Mouse (Mus musculus): ENCODE measurements around the gene Fignl1.
A peak's percentile ranks its signal among the peaks of the same experiment; 100 is the strongest.

Fignl1 gene

DNA sequence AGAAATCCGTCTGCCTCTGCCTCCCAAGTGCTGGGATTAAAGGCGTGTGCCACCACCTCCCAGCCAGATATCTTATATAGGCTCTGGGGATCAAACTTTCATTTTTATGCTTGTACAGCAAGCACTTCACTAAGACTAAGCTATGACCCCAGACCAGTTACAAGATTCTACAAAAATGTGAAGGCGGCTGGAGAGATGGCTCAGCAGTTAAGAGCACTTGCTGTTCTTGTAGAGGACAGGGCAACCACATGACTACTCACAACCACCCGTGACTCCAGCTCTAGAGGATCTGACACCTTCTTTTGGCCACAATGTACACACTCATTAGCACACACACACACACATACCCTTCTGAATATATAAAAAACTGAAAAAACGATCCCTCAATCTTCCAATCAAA lies 4.3 kb downstream of the Fignl1 start:
- no peak for TF ChIP-seq GATA4 (IDR thresholded peaks at IDR 0.05; ENCODE audit: insufficient replicate concordance, low read length)

DNA sequence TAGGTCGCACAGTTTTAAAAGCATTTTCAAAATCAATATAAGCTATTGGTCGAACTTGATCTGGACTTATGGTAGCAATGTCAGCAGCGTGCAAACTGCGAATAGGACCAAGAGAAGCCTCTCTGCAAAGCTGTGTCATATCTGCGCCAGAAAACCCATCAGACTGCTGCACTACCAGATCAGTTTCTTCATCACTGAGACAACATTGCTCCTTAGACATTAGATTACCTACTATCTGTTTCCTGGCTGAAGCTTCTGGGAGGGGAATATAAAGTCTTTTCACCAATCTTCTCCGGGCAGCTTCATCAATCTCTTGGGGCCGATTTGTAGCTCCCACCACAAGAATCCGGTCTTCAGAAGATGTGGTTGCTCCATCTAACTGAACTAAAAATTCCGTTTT lies 7.7 kb downstream of the Fignl1 start:
- no peak for TF ChIP-seq GATA4 (IDR thresholded peaks at IDR 0.05; ENCODE audit: insufficient replicate concordance, low read length)

DNA sequence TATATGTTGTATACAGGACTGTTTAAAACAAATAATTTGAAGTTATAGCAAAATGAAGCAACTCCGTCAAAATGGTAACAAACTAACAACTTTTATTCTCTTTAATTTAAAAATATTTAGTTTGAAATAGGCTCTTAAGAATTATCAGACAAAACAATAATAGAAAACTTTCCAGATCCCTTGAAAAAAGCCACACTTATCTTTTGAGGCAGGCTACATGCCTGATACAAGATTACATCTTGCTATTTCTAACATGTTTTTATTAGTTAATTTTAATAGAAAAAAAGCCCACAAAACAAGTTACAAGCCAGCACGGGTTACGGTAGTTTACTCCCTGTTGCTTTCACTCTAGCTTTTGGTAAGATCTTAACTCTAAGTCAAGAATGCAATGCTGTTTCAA lies 8.5 kb downstream of the Fignl1 start:
- TF ChIP-seq GATA4 (IDR thresholded peaks at IDR 0.05; ENCODE audit: insufficient replicate concordance, low read length) = no peak

DNA sequence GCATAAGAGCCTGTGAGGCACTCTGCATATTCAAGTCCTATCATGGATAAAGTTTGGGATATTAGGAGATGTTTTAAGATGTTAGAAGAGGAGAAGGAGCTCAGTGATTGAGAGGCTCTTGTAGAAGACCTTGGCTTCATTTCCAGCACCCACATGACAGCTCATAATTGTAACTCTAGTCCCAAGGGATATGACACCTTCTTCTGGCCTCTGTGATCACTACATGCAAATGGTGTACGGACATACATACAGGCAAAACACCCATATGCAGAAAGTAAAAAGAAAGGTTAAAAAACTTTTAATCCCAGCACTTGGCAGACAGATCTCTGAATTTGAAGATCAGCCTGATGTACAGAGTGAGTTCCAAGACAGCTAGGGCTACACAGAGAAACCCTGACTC lies 10.1 kb downstream of the Fignl1 start:
- no peak for TF ChIP-seq GATA4 (IDR thresholded peaks at IDR 0.05; ENCODE audit: insufficient replicate concordance, low read length)

DNA sequence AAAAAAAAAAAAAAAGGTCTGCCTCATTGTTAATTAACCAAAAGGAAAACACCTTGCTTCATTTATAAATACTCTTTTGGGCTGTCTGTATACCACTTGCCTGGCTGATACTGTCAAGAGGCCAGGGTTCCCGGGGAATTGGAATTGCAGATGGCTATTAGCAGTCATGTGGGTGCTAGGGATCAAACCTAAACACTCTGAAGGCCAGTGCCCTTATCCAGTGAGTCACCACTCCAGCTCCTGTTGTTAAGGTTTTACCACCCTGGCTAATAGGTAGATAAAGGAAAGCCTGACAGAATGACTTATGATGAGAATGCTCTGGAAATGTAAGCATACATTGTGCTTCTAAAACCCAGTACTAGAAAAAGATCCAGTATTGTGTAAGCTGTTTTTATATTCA lies 14.1 kb downstream of the Fignl1 start:
- no peak for TF ChIP-seq GATA4 (IDR thresholded peaks at IDR 0.05; ENCODE audit: insufficient replicate concordance, low read length)

DNA sequence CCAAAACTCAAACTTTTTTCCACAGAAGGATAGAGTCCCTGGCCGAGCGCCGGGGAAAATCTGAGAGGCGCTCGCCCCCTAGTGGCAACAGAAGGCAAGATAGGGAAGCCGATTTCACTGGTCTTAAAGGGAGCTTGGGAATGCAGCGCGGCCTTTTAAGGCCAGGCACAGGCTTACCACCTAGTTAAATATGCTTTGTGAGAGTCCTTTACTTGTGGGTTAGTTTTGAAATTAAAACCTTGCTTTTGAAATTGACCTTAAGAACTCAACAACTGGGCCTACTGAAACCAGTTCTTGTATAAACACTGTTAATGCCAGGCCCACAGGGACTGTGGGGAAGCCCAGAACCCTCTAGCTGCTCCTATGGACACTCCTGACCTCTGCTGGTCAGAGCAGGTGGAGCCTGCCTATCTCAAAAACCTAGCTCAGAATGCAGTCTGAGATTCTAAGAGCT lies 20.2 kb downstream of the Fignl1 start:
- TF ChIP-seq GATA4 (IDR thresholded peaks at IDR 0.05; ENCODE audit: insufficient replicate concordance, low read length) = peak; percentile 52; the same call in 1 of the 2 replicates

DNA sequence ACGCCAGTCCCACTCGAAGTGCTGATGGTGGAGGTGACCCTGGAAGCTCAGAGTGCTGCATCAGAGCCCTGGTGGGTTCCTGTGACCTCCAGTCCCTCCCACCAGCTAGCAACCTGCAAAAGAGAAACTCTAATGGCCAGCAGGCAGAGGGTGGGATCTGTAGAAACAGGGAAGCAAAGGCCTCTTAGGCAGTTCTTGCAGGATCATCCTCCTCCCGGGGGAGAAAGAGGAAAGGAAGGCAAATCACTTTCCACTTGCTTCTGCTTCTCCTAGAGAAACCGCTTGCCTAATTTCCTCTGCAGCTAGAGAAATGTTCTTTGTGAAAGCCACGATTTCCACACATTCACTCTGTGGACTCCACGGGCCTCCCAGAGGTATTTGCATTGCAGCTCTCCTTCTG lies 23.3 kb downstream of the Fignl1 start:
- no peak for TF ChIP-seq GATA4 (IDR thresholded peaks at IDR 0.05; ENCODE audit: insufficient replicate concordance, low read length)

DNA sequence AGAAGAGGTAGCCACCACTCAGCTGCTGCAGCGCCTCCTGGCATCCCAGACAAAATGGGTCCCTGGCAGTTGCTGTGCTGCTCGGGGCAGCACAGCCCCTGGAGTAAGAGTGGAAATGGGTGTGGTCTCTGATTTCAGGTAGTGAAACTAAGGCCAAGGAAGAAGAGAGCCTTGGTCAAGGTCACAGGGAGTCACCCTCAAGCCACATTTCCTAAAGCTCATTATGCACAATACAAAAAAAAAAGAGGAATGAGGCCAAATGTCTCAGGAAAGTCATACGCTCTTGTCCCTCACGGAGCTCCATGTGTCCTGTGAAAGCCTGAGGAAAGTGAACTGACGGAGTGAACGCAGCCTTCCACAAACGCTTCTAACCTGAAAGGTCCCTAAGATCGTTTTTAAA lies 27.0 kb downstream of the Fignl1 start:
- no peak for TF ChIP-seq GATA4 (IDR thresholded peaks at IDR 0.05; ENCODE audit: insufficient replicate concordance, low read length)

DNA sequence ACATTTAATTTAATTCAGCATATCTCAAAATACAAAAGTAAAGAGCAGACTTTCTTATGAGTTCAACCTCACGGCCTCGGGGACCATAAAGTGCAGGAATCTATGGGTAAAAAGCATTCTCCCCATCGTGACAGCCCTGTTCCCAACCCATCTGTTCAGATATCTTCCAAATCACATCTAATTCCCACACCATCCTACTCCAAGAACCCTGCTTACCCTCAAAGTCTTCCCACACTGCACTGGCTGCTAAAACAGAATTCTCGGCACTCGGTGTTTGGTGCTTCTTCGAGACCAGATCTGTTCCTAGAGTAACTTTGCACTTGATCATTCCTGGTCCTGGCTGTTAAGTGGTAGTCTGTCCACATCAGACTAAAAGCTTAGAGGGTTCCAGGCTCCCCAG lies 30.4 kb downstream of the Fignl1 start:
- no peak for TF ChIP-seq GATA4 (IDR thresholded peaks at IDR 0.05; ENCODE audit: insufficient replicate concordance, low read length)

DNA sequence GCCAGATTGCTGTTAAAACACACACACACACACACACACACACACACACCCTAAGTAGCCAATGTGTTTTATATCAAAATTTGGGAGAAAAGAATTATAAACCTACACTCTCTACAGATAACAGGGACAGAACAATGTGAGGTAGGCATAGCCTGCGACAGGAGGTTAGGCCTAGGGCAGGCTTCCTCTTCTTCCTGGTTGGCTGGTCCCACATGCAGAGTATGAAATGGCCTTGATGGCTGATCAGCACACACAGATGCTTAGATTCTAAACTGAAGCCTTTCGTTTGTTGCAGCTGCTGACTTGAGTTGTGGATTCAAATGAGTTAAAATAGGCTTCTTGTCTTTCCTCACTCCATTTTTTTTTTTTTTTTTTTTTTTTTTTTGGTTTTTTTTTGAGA lies 31.0 kb downstream of the Fignl1 start:
- TF ChIP-seq GATA4 (IDR thresholded peaks at IDR 0.05; ENCODE audit: insufficient replicate concordance, low read length) = no peak

DNA sequence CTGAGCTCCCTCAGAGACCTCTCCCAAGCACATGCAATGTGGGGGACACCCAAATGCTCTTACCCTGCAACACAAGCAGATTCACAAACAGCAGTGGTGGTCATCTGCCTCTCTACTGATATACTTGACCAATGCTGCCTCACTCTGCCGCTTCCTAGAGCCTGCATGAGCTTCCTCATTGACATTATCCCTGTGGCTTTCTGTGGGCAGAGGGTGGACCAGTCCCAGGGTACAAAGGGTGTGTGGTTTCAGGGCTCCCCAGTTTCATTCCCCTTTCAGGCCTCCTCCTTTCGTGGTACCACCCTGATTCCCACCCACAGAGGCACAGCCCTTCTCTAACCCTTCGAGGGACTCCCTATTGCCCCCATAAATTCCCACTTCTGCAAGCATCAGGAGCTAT lies 31.5 kb downstream of the Fignl1 start:
- no peak for TF ChIP-seq GATA4 (IDR thresholded peaks at IDR 0.05; ENCODE audit: insufficient replicate concordance, low read length)

DNA sequence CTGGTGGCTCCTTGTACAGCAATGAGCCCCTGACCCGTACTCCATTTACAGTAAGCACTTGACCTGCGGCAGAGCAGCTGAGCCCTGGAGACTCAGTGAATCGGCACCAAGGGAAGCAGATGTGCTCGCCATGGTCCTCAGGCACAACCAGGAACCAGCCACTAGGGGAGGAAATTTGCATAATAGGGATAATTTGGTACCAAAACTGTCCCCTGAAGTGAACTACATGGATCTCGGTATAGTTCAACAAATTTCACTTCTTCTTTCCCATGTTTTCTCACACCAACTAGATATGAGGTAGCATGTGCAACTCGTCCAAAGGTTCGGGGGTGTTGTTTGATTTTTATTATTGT lies 32.0 kb downstream of the Fignl1 start:
- TF ChIP-seq GATA4 (IDR thresholded peaks at IDR 0.05; ENCODE audit: insufficient replicate concordance, low read length) = no peak

DNA sequence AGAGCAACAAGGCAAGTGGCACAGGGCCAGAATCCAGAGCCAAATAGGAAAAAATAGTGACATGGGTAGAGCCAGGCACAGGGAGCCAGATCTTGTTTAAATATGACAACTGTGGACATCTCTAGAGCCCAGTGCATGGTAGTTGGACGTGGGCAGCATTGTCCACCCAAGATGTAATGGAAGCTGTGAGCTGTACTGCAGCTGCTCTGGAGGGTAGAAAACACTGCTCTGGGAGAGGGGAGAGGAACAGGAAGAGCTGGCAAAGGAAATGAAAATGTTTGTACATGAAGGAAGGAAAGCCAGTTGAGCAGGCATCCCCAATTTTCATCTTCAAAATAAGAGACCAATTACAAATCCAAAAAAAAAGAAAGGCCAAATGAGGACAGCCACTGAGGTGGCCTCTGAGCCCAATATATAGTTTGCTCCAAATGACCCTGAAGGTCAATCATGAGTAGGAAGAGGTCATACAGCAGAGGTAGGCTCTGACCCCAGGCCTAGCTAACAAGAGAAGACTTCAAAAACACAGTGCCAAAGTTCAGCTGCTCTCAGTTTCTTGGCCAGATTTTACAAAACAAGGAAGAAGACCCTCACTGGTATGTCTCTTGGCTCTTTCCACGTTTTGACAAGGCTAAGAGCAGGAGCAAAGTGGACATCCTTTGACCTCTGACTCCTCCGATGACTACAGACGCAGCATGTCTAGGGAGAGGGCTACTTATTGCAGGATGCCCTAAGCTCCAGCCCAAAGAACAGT lies 32.5 kb downstream of the Fignl1 start:
- TF ChIP-seq GATA4 (IDR thresholded peaks at IDR 0.05; ENCODE audit: insufficient replicate concordance, low read length) = no peak

DNA sequence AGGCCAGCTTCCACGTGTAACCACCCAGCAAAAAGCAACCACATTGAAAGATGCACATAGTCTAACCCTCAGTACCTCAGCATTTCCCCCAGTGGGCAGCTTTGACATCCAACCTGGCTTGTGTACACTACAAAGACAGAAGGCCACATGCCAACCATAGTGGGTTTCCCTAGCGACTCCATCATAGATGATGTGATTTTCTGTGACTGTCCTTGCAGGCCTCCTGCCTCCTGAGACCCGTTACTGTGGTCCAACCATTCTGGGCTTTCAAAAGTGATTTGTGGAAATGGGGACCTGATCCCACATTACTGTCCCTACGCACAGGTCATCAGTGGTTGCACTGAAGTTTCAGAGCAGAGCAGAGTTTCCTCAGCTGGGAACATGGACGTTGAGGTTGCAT lies 33.9 kb downstream of the Fignl1 start:
- no peak for TF ChIP-seq GATA4 (IDR thresholded peaks at IDR 0.05; ENCODE audit: insufficient replicate concordance, low read length)

DNA sequence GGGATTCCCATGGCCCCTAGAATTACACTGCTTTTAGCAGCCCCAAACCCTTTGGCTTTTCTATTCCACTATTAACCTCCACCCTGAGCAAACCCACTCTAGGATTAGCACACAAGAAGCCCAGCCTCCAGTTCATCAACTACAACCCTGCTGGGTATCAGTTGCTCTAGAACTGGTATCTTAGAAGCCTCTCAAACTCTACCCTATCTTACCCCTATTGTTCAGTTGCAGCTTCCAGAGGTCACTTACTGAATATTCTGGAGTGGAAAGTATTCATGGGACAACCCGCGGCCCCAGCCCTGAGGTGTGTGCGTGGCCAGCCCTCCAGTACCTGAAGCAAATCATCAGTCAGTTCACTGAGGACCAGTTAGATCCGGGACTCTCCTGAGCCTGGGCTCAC lies 34.4 kb downstream of the Fignl1 start:
- no peak for TF ChIP-seq GATA4 (IDR thresholded peaks at IDR 0.05; ENCODE audit: insufficient replicate concordance, low read length)

DNA sequence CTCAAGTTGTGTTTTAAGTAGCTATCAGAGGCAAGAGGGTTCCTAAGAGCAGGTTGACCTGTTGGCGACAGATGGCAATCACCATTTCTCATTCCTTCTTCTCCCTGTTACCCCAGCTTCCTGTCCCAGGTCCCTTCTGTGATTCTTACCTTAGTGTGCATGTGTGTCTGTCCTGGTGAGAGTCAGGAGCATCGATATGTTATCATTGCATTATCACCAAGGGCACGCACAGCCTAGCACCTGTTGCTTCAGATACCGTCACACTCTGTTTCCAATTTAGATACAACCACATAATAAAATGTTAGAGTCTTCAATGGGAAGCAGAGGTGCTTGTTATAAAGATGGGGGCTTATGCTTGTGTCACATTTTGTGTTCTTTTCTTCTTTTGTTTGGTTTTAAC lies 36.6 kb downstream of the Fignl1 start:
- TF ChIP-seq GATA4 (IDR thresholded peaks at IDR 0.05; ENCODE audit: insufficient replicate concordance, low read length) = no peak

DNA sequence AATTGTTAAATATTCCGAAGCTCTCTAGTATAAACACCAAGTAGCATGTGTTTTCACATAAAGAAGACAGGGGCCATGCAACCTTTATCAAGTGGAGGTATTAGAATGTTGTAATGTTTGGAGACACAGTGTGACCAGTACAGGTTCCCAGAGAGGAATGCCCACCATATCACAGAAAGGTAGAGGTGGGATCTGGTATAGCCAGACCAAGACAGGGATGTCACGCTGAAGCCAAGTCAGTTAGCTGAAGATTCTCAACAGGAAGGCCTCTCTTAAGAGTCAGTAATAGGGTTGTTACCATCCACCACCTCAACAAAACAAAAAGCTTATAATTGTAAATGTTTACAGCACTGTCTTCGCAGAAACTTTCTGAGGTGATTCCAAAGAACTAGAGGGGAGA lies 38.1 kb downstream of the Fignl1 start:
- no peak for TF ChIP-seq GATA4 (IDR thresholded peaks at IDR 0.05; ENCODE audit: insufficient replicate concordance, low read length)
